Mouse (Mus musculus) CD8-positive naive resting alpha-beta T cell, adult 57 days (primary cell): ENCODE measurements around the gene Gm26657. TPM values are rescaled to one million over a fixed set of nuclear protein-coding genes. Genes with fewer than 3 reads are reported as not detected.

ENCODE experiments used
- total RNA-seq: library from RNA; stranded (reverse); gene quantifications from one replicate; pipeline ENCODE4 v1.2.4, GENCODE M21; 2023

The Gm26657 gene
- not detected for total RNA-seq

DNA sequence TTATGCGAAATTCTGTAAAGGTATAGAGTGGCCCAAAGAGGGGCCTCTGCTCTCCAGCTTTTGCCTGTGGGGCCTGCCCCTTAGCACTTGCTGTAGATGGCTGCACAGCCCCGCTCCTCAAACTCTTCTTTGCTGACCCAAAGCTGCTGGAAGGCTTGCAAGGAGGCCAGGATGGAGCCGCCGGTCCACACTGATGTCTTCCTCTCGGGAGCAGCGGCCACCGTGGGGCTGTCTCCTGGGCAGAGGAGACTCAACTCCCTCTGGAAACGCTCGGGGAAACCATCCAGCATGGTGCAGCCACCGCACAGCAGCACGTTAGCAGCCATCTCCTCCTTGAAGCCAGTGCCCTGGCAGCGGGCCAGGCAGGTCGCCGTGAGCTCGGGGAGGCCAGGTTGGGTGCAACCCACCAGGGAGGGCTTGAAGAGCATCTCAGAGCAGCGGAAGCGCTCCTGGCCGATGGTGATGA is at the start of gene Gm26657:
Gm26657 (plus strand) TSS at position 51 of the 466 bp plus-strand sequence.

DNA sequence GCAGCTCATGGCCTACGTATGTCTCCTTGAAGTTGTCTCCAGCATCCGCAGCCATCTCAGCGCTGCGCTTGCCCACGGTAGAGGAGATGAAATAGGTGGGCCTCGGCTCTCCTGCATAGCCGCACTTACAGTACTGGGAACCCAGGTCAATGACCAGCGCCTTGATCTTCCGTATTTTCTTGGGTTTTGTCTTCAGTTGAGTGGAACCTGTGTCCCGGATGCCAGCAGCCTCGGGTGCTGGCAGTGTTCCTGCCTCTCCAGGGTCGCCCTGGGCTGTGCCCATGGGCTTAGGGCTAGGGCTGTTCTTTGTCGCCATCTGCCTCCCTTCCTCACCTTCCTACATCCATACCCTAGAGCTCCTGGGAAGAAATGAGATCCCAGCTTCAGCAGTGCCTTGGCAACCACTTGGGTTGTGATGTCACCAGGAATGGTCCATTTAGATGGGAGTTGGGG is 1.2 kb downstream of the Gm26657 start, which contains the start of gene Actl7b:
Actl7b (minus strand) TSS at position 403 of the 453 bp plus-strand sequence.

DNA sequence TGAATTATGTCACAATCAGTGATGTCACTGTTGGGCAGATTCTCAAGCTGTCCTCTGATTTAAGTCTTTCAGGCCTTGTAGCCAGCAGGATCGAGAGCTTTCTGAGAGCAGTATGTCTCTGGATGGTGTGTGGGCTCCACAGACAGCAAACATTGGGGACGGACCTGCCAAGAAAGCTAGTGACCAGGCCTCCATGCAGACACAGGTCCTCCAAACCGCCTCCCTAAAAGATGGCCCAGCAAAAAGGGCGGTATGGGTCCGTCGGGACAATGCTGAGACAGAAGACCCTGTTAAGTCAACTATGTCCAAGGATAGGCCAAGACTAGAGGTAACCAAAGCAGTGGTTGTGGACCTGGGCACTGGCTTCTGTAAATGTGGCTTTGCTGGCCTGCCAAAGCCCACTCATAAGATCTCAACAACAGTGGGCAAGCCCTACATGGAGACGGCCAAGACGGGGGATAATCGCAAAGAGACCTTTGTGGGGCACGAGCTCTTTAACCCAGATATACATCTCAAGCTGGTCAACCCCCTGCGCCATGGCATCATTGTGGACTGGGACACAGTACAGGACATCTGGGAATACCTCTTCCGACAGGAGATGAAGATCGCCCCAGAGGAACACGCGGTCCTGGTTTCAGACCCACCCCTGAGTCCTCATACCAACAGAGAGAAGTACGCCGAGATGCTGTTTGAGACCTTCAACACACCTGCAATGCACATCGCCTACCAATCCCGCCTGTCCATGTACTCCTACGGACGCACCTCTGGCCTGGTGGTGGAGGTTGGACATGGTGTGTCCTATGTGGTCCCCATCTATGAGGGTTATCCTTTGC is 3.7 kb downstream of the Gm26657 start, which contains the start of gene Actl7a:
Actl7a (plus strand) TSS at position 51 of the 833 bp plus-strand sequence.

Other genes with a start within 250 kb of the Gm26657 start
- gene Actl7b, start 1.4 kb downstream of the Gm26657 start, total RNA-seq, result 0.58 TPM
- gene Actl7a, start 3.3 kb downstream of the Gm26657 start, total RNA-seq, result not detected
- gene Elp1, start 62.3 kb downstream of the Gm26657 start, total RNA-seq, result 52.2 TPM
- 16.5 TPM for gene Fam206a, start 62.3 kb downstream of the Gm26657 start, total RNA-seq
- gene Ctnnal1, start 125.1 kb downstream of the Gm26657 start, total RNA-seq, result 2.7 TPM
- 28.8 TPM for gene Tmem245, start 207.4 kb downstream of the Gm26657 start, total RNA-seq